9 mouse cellular contexts compared by ENCODE assay signal in genomic region chr16:35111143-35111620, GRCm38 (mm10). TPM values are rescaled to one million over a fixed set of nuclear protein-coding genes. Genes with fewer than 3 reads are reported as not detected.
A peak's percentile ranks its signal among the peaks of the same experiment; 100 is the strongest.
DNase-seq lines count a peak whose midpoint lies in the region; ATAC-seq and TF ChIP-seq lines count a peak whose summit lies in the region.
"Had no signal": no experiment of that assay in that cellular context is flagged by ENCODE, and none has a peak within 500 bp of the region (broad histone marks: within the 10 kb centered on the region; RNA-seq: fewer than 3 reads in every experiment).

No protein-coding gene starts in this region.

- no peak overlapping the region for H3K27ac ChIP-seq in cerebellum, adult 2 months (ENCODE audit: insufficient read depth, low read length)
- H3K27ac ChIP-seq in lung, embryonic 14.5 days (ENCODE audit: low read depth) = peak overlapping the region; percentile 60; the same call in 1 of the 2 replicates
- H3K27ac ChIP-seq in embryonic facial prominence, embryonic 13.5 days = peak overlapping the region; percentile 44; the same call in 1 of the 2 replicates
- no peak overlapping the region for H3K27ac ChIP-seq in intestine, postnatal 0 days (ENCODE audit: low read depth, low read length)

- peaks cover 13% of the 10 kb centered on the region for H3K36me3 ChIP-seq in lung, embryonic 14.5 days (ENCODE audit: insufficient read depth)
- H3K36me3 ChIP-seq in embryonic facial prominence, embryonic 13.5 days = no peaks in the 10 kb centered on the region
- peaks cover 11% of the 10 kb centered on the region; the same call in 1 of the 2 replicates for H3K36me3 ChIP-seq in intestine, postnatal 0 days (ENCODE audit: control insufficient read depth, insufficient read depth)

- peak; percentile 25; the same call in 1 of the 2 replicates for TF ChIP-seq CTCF in cerebellum, adult 2 months (IDR thresholded peaks at IDR 0.05; ENCODE audit: borderline replicate concordance, insufficient read depth, low read depth, low read length)
- TF ChIP-seq CTCF in lung, embryonic 14.5 days (IDR thresholded peaks at IDR 0.05; ENCODE audit: low read depth) = peak; percentile 42
- peak; percentile 56 for TF ChIP-seq CTCF in intestine, postnatal 0 days (IDR thresholded peaks at IDR 0.05; ENCODE audit: low read depth)

- WGBS in cerebellum, adult 2 months = 70% methylated on average over 8 of the region's 8 CpGs
- 60% methylated on average over 8 of the region's 8 CpGs for WGBS in lung, embryonic 14.5 days
- 52% methylated on average over 8 of the region's 8 CpGs for WGBS in embryonic facial prominence, embryonic 13.5 days
- WGBS in intestine, postnatal 0 days = 66% methylated on average over 8 of the region's 8 CpGs

- TF ChIP-seq POLR2A in cerebellum, adult 2 months (IDR thresholded peaks at IDR 0.05; ENCODE audit: borderline replicate concordance, insufficient read depth, low read length) = no peak

- no peak overlapping the region for H3K4me3 ChIP-seq in cerebellum, adult 2 months (replicated peaks; ENCODE audit: insufficient read depth, low read depth, low read length)
- no peak overlapping the region for H3K4me3 ChIP-seq in lung, embryonic 14.5 days (ENCODE audit: low read depth, low read length)
- no peak overlapping the region for H3K4me3 ChIP-seq in embryonic facial prominence, embryonic 13.5 days
- no peak overlapping the region for H3K4me3 ChIP-seq in intestine, postnatal 0 days (ENCODE audit: low read depth, low read length)
- H3K4me3 ChIP-seq: erythroblast, embryonic 14.5 days had no signal

- no peaks in the 10 kb centered on the region for H3K4me1 ChIP-seq in cerebellum, adult 2 months (ENCODE audit: control insufficient read depth, insufficient read depth, low read length)
- H3K4me1 ChIP-seq in lung, embryonic 14.5 days (ENCODE audit: insufficient read depth) = peaks cover 8% of the 10 kb centered on the region
- peaks cover 63% of the 10 kb centered on the region for H3K4me1 ChIP-seq in embryonic facial prominence, embryonic 13.5 days
- no peaks in the 10 kb centered on the region for H3K4me1 ChIP-seq in intestine, postnatal 0 days (replicated peaks; ENCODE audit: control insufficient read depth, insufficient read depth, low read length)

- peak in 1 of 2 experiments; percentile 15 for DNase-seq in cerebellum, adult 2 months
- no peak for DNase-seq in cerebellum, adult 11 months
- peak; percentile 16 for DNase-seq in lung, embryonic 14.5 days
- no peak for DNase-seq in lung, postnatal 25 days (ENCODE audit: low spot score)
- DNase-seq in right cerebral cortex, postnatal 10 days (ENCODE audit: low spot score in 2 of 2) = peak; percentile 69 to 73
- DNase-seq in spleen, postnatal 14 days (ENCODE audit: low spot score in 2 of 2) = no peak

- no peak; the same call in 1 of the 2 replicates for ATAC-seq in lung, embryonic 14.5 days (ENCODE audit: insufficient read depth)
- ATAC-seq in embryonic facial prominence, embryonic 13.5 days (ENCODE audit: insufficient number of reproducible peaks, insufficient read depth, low FRiP score, low TSS enrichment, low read depth) = no peak
- peak; percentile 13; the same call in 1 of the 2 replicates for ATAC-seq in intestine, postnatal 0 days

- H3K27me3 ChIP-seq in cerebellum, adult 2 months (ENCODE audit: control insufficient read depth, insufficient read depth, low read length) = no peaks in the 10 kb centered on the region
- H3K27me3 ChIP-seq in lung, embryonic 14.5 days (ENCODE audit: insufficient read depth, low read length) = no peaks in the 10 kb centered on the region
- H3K27me3 ChIP-seq in embryonic facial prominence, embryonic 13.5 days = no peaks in the 10 kb centered on the region
- H3K27me3 ChIP-seq in intestine, postnatal 0 days (replicated peaks; ENCODE audit: control insufficient read depth, insufficient read depth, low read length) = no peaks in the 10 kb centered on the region

- no peaks in the 10 kb centered on the region for H3K9me3 ChIP-seq in lung, embryonic 14.5 days (ENCODE audit: low read depth, low read length)
- H3K9me3 ChIP-seq in embryonic facial prominence, embryonic 13.5 days = no peaks in the 10 kb centered on the region
- no peaks in the 10 kb centered on the region for H3K9me3 ChIP-seq in intestine, postnatal 0 days (ENCODE audit: control insufficient read depth)

- H3K9ac ChIP-seq in lung, embryonic 14.5 days = no peak overlapping the region; the same call in 1 of the 2 replicates
- H3K9ac ChIP-seq in embryonic facial prominence, embryonic 13.5 days = 0 out of 2 replicates have a peak overlapping the region, but pooled peaks have one; percentile 3
- no peak overlapping the region for H3K9ac ChIP-seq in intestine, postnatal 0 days (ENCODE audit: low read depth, low read length)

- no peak overlapping the region for H3K4me2 ChIP-seq in lung, embryonic 14.5 days
- H3K4me2 ChIP-seq in embryonic facial prominence, embryonic 13.5 days = no peak overlapping the region
- no peak overlapping the region for H3K4me2 ChIP-seq in intestine, postnatal 0 days (replicated peaks; ENCODE audit: low read depth)

RNA-seq across cellular contexts. Expression of gene Adcy5, which starts 43.5 kb away (rescaled TPM):
- polyA plus RNA-seq in cerebellum, adult 2 months (2012; rRNA removed) = 36.0 and 37.7 TPM in 2 replicates
- polyA plus RNA-seq in lung, embryonic 14.5 days (2014; fragmentation: Nextera tagmentation; extraction: Ambion mirVana) = 1.8 and 1.9 TPM in 2 replicates
- polyA plus RNA-seq in embryonic facial prominence, embryonic 13.5 days (2015; fragmentation: Nextera tagmentation; extraction: Ambion mirVana) = 3.0 and 3.9 TPM in 2 replicates
- 1.8 and 2.0 TPM in 2 replicates for polyA plus RNA-seq in intestine, postnatal 0 days (2015; fragmentation: Nextera tagmentation; extraction: Ambion mirVana)
- polyA plus RNA-seq: erythroblast, embryonic 14.5 days had no signal

Comparison
In these comparisons a context has a peak if more than half of its experiments do, and no peak if none do; other contexts are left out.
1. DNase-seq: peak in lung, embryonic 14.5 days (single experiment) and right cerebral cortex, postnatal 10 days (2 of 2); none in cerebellum, adult 11 months (single experiment), lung, postnatal 25 days (single experiment) and spleen, postnatal 14 days (0 of 2).
2. H3K27ac ChIP-seq: peak in lung, embryonic 14.5 days (single experiment) and embryonic facial prominence, embryonic 13.5 days (single experiment); none in cerebellum, adult 2 months (single experiment) and intestine, postnatal 0 days (single experiment).
3. Peak in every context shown above with its lines, with median percentiles within 50 percentile points of each other: CTCF ChIP-seq.